Mouse (Mus musculus): ENCODE results near the gene Lyz2. TPM values are rescaled to one million over a fixed set of nuclear protein-coding genes. Genes with fewer than 3 reads are reported as not detected.
"Not testable (repeated sequence)": the region's sequence is repeated elsewhere in the genome, so short reads cannot be mapped to it uniquely, and the experiment has no call there.

Gene Lyz2
- total and polyA plus RNA-seq, 3 experiments, result 149 to 190 (median 178) TPM

GRCm38 (mm10) chr10:117282551-117282950, 430 bp upstream of the Lyz2 start:
- Histone ChIP-seq H3K27me3 (ENCODE audit: control insufficient read depth, insufficient read depth, low read length) (no peaks in the 10 kb centered on the region), H3K79me2 (replicated peaks; ENCODE audit: control insufficient read depth, insufficient read depth, low read length) (no peaks in the 10 kb centered on the region), H3K36me3 (ENCODE audit: control insufficient read depth, insufficient read depth, low read length) (no peaks in the 10 kb centered on the region), H3K4me3 (no peak overlapping the region), H3K9ac (ENCODE audit: low read depth, low read length) (no peak overlapping the region), H3K4me1 (ENCODE audit: control insufficient read depth, insufficient read depth, low read length) (no peaks in the 10 kb centered on the region), H3K27ac (no peak overlapping the region)
- TF ChIP-seq POLR2A (IDR thresholded peaks at IDR 0.05; ENCODE audit: insufficient read depth, low read depth, low read length), result no peak
- no peak for TF ChIP-seq CTCF (IDR thresholded peaks at IDR 0.05)
- TF ChIP-seq EP300 (IDR thresholded peaks at IDR 0.05; ENCODE audit: insufficient read depth, low read depth, low read length), result no peak
- no peak for DNase-seq
- 73% methylated on average over 2 of the region's 2 CpGs for WGBS
- intact Hi-C loops (cut with DNase I), result no loop called here

GRCm38 (mm10) chr10:117281381-117281920, 670 bp downstream of the Lyz2 start:
- DNase-seq, result no peak
- H3K79me2 ChIP-seq (replicated peaks; ENCODE audit: control insufficient read depth, insufficient read depth, low read length), result no peaks in the 10 kb centered on the region
- H3K4me3 ChIP-seq, result no peak overlapping the region
- H3K4me1 ChIP-seq (ENCODE audit: control insufficient read depth, insufficient read depth, low read length), result no peaks in the 10 kb centered on the region
- no peaks in the 10 kb centered on the region for H3K36me3 ChIP-seq (ENCODE audit: control insufficient read depth, insufficient read depth, low read length)
- no peak for TF ChIP-seq POLR2A (IDR thresholded peaks at IDR 0.05; ENCODE audit: insufficient read depth, low read depth, low read length)
- no peak for TF ChIP-seq EP300 (IDR thresholded peaks at IDR 0.05; ENCODE audit: insufficient read depth, low read depth, low read length)
- TF ChIP-seq CTCF (IDR thresholded peaks at IDR 0.05), result no peak
- H3K9ac ChIP-seq (ENCODE audit: low read depth, low read length), result no peak overlapping the region
- H3K27me3 ChIP-seq (ENCODE audit: control insufficient read depth, insufficient read depth, low read length), result no peaks in the 10 kb centered on the region
- intact Hi-C loops (cut with DNase I), result no loop called here
- H3K27ac ChIP-seq, result no peak overlapping the region
- WGBS, result 66% methylated on average over 7 of the region's 7 CpGs

- no peaks in the 10 kb centered on the region for H3K79me2 ChIP-seq (replicated peaks; ENCODE audit: control insufficient read depth, insufficient read depth, low read length)
- H3K36me3 ChIP-seq (ENCODE audit: control insufficient read depth, insufficient read depth, low read length), result no peaks in the 10 kb centered on the region
- H3K4me1 ChIP-seq (ENCODE audit: control insufficient read depth, insufficient read depth, low read length), result no peaks in the 10 kb centered on the region
- no peak overlapping the region for H3K27ac ChIP-seq
- no peak overlapping the region for H3K4me3 ChIP-seq
- TF ChIP-seq CTCF (IDR thresholded peaks at IDR 0.05), result no peak
- WGBS, result 53% methylated on average over 1 of the region's 1 CpGs
- H3K9ac ChIP-seq (ENCODE audit: low read depth, low read length), result no peak overlapping the region
- intact Hi-C loops (cut with DNase I), result loop anchor here (10.0 kb wide), 1 partner anchor 45 kb away; no protein-coding TSS in a partner anchor
- H3K27me3 ChIP-seq (ENCODE audit: control insufficient read depth, insufficient read depth, low read length), result no peaks in the 10 kb centered on the region
- peak in 1 of 2 experiments; percentile 25 for DNase-seq
These were observed 2.1 kb downstream of the Lyz2 start for GRCm38 (mm10) chr10:117280000-117280399.

DNA sequence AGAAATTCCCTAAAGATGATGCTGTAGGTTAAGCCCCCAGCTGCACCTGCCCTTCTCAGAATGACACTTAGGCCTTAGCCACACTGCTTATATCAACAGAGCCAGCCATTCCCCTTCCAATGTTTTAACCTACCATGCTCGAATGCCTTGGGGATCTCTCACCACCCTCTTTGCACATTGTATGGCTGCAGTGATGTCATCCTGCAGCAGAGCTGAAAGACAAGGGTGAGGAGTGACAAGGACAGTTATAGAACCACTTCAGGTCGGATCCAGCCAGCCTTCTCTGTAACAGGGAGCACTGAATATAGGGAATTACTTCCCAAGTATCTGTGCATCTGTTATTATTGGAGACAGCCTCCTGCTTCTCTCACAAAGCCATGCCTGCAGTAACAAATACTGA, 3.6 kb downstream of the Lyz2 start:
- H3K4me3 ChIP-seq; H3K4me1 ChIP-seq (ENCODE audit: control insufficient read depth, insufficient read depth, low read length); H3K27me3 ChIP-seq (ENCODE audit: control insufficient read depth, insufficient read depth, low read length); H3K27ac ChIP-seq; DNase-seq; H3K79me2 ChIP-seq (replicated peaks; ENCODE audit: control insufficient read depth, insufficient read depth, low read length); H3K9ac ChIP-seq (ENCODE audit: low read depth, low read length); H3K36me3 ChIP-seq (ENCODE audit: control insufficient read depth, insufficient read depth, low read length): not testable (repeated sequence)
- 34% methylated on average over 2 of the region's 2 CpGs for WGBS
- intact Hi-C loops (cut with DNase I), result loop anchor here (10.0 kb wide), 1 partner anchor 46 kb away; no protein-coding TSS in a partner anchor

- not testable (repeated sequence) for DNase-seq; H3K4me3 ChIP-seq; H3K9ac ChIP-seq (ENCODE audit: low read depth, low read length); H3K36me3 ChIP-seq (ENCODE audit: control insufficient read depth, insufficient read depth, low read length); H3K79me2 ChIP-seq (replicated peaks; ENCODE audit: control insufficient read depth, insufficient read depth, low read length); H3K27ac ChIP-seq; H3K4me1 ChIP-seq (ENCODE audit: control insufficient read depth, insufficient read depth, low read length); H3K27me3 ChIP-seq (ENCODE audit: control insufficient read depth, insufficient read depth, low read length)
- WGBS, result 69% methylated on average over 9 of the region's 9 CpGs
- intact Hi-C loops (cut with DNase I), result loop anchor here (10.0 kb wide), 1 partner anchor 47 kb away; no protein-coding TSS in a partner anchor
These were observed 4.3 kb downstream of the Lyz2 start for GRCm38 (mm10) chr10:117277779-117278178.

GRCm38 (mm10) chr10:117275681-117276369, 6.3 kb downstream of the Lyz2 start:
- H3K79me2 ChIP-seq (replicated peaks; ENCODE audit: control insufficient read depth, insufficient read depth, low read length), result no peaks in the 10 kb centered on the region
- H3K9ac ChIP-seq (ENCODE audit: low read depth, low read length), result no peak overlapping the region
- H3K4me3 ChIP-seq, result no peak overlapping the region
- intact Hi-C loops (cut with DNase I), result loop anchor here (10.0 kb wide), 1 partner anchor 49 kb away; no protein-coding TSS in a partner anchor
- H3K36me3 ChIP-seq (ENCODE audit: control insufficient read depth, insufficient read depth, low read length), result no peaks in the 10 kb centered on the region
- no peaks in the 10 kb centered on the region for H3K4me1 ChIP-seq (ENCODE audit: control insufficient read depth, insufficient read depth, low read length)
- no peak for DNase-seq
- TF ChIP-seq POLR2A (IDR thresholded peaks at IDR 0.05; ENCODE audit: insufficient read depth, low read depth, low read length) (no peak), CTCF (IDR thresholded peaks at IDR 0.05) (no peak), EP300 (IDR thresholded peaks at IDR 0.05; ENCODE audit: insufficient read depth, low read depth, low read length) (no peak)
- WGBS, result 78% methylated on average over 10 of the region's 10 CpGs
- no peaks in the 10 kb centered on the region for H3K27me3 ChIP-seq (ENCODE audit: control insufficient read depth, insufficient read depth, low read length)
- no peak overlapping the region for H3K27ac ChIP-seq

DNA sequence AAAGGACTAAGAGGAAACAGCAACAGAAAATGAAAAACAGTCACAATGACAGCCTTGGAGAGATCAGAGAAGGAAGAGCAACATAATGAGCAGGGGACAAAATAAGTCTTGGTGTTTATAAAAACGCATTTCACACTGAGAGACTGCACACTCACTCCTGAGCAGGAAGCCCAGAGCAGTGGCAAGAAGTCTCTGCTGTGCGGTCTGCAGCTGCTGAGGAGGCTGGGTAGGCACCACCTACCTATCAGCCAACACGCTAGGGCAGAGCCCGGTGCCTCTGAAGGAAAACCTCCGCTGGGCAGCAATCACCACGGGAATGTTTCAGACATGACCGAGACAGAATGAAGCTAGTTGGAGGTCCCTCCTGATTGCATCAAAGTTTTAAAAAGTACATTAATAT, 7.5 kb downstream of the Lyz2 start:
- 76% methylated on average over 4 of the region's 7 CpGs for WGBS
- intact Hi-C loops (cut with DNase I), result loop anchor here (10.0 kb wide), 1 partner anchor 50 kb away; no protein-coding TSS in a partner anchor
- not testable (repeated sequence) for H3K27me3 ChIP-seq (ENCODE audit: control insufficient read depth, insufficient read depth, low read length)

More for the DNA sequence above, 7.5 kb downstream of the Lyz2 start:
- not testable (repeated sequence) for H3K27ac ChIP-seq; DNase-seq; H3K79me2 ChIP-seq (replicated peaks; ENCODE audit: control insufficient read depth, insufficient read depth, low read length); H3K4me3 ChIP-seq; H3K36me3 ChIP-seq (ENCODE audit: control insufficient read depth, insufficient read depth, low read length); H3K4me1 ChIP-seq (ENCODE audit: control insufficient read depth, insufficient read depth, low read length); H3K9ac ChIP-seq (ENCODE audit: low read depth, low read length)
